Mouse (Mus musculus) bone marrow macrophage, adult 2 months (primary cell): ENCODE measurements around the gene Rtel1. TPM values are rescaled to one million over a fixed set of nuclear protein-coding genes. Genes with fewer than 3 reads are reported as not detected.

Experiments
- H3K27ac ChIP-seq: 2 replicates; pipeline ENCODE4 v1.5.1; 2012; ENCODE audit warnings: low read depth, low read length; ENCODE audit not compliant: insufficient read depth
- H3K4me1 ChIP-seq: 2 replicates; pipeline ENCODE4 v1.6.1; 2012; ENCODE audit warnings: low read length; ENCODE audit not compliant: control insufficient read depth, insufficient read depth
- H3K4me3 ChIP-seq: 2 replicates; pipeline ENCODE4 v1.5.1; 2012; ENCODE audit warnings: mild to moderate bottlenecking, low read length, moderate library complexity; ENCODE audit not compliant: insufficient read depth
- CTCF ChIP-seq: IDR thresholded peaks from 2 replicates; pipeline ENCODE4 v1.5.1; 2012; ENCODE audit warnings: low read depth, mild to moderate bottlenecking, low read length, moderate library complexity
- POLR2A ChIP-seq: IDR thresholded peaks from 2 replicates; pipeline ENCODE4 v1.6.1; 2012; ENCODE audit warnings: mild to moderate bottlenecking, low read depth, low read length, borderline replicate concordance
- polyA plus RNA-seq: library from polyadenylated mRNA; stranded (reverse); fragments of >200 nt; gene quantifications from 2 replicates; pipeline ENCODE4 v1.2.4, GENCODE M21; 2012; ENCODE audit not compliant: missing spikeins, insufficient read depth, insufficient read length

Gene Rtel1
- polyA plus RNA-seq, 1 experiment, result 17.1 TPM

DNA sequence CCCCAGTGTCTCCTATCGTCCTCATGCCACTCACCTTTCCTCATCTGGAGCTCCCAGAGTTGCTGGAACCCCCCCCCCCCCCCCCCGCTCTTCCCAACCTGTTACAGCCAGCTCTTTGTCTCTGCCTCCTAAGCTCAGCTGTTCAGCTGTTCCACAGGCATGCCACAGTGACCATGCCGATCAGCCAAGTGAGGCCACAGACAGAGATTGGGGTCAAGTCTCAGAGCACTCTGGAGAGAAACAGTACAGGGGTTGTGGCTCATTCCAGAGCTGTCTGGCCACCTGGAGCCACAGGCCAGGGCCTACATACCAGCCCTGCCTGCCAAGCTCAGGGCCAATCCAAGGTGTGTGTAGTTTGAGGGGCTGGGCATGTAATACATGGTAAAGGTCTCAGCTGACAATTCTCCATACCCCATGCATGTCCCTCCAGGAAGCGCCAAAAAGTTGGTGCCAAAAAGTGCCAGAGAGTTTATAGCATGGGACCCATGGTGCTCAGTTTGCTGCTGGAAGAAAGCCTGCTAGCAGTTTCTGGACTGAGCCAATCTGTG lies 67.2 kb downstream of the Rtel1 start:
- no peak overlapping the region for H3K4me3 ChIP-seq
- H3K4me1 ChIP-seq, result no peaks in the 10 kb centered on the region
- TF ChIP-seq POLR2A (no peak), CTCF (no peak)
- H3K27ac ChIP-seq, result no peak overlapping the region

- no peaks in the 10 kb centered on the region for H3K4me1 ChIP-seq
- no peak overlapping the region for H3K4me3 ChIP-seq
- no peak overlapping the region for H3K27ac ChIP-seq
- TF ChIP-seq POLR2A, result no peak
Observed at GRCm38 (mm10) chr2:181390136-181390870, 70.8 kb downstream of the Rtel1 start.

DNA sequence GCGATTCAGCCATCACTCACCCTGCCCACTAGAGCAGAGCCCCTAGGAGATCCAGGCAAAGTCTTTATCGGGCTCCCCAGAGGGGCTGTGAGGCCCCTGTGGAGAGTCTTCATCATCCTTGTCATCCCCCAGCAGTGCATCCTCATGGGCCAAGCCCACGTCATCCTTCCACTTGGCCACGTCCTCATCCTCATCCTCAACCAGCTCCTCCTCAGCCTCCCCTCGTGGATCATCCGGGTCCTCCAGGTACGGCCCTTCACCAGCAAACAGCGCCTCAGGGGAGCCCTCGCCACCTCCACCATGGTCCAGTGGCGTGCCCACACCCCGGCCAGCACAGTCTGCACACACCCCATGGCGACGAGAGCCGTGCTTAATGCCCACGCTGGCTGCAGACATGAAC lies 71.5 kb downstream of the Rtel1 start:
- Histone ChIP-seq H3K4me1 (no peaks in the 10 kb centered on the region), H3K27ac (no peak overlapping the region), H3K4me3 (no peak overlapping the region)
- TF ChIP-seq CTCF, result no peak
- no peak for TF ChIP-seq POLR2A

DNA sequence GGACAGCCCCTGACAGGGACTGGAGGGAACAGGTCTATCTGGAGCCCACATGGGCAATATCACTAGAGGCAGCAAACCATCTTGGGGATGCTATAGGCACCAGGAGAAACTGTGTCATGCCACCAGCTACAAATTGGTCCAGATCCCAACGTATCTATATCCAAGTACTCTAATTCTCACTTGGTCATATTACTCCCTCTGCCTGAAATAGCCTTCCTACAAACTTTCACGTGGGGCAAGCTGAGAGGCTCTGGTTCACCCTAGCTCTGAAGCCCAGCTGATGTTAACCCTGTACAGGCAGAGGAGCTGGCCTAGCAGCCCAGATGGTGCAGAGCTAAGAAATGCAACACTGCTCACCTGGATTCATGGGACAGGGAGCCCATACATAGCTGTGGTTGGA lies 72.0 kb downstream of the Rtel1 start:
- H3K4me3 ChIP-seq, result no peak overlapping the region
- no peak for TF ChIP-seq CTCF
- no peak for TF ChIP-seq POLR2A
- H3K27ac ChIP-seq, result no peak overlapping the region
- H3K4me1 ChIP-seq, result no peaks in the 10 kb centered on the region

DNA sequence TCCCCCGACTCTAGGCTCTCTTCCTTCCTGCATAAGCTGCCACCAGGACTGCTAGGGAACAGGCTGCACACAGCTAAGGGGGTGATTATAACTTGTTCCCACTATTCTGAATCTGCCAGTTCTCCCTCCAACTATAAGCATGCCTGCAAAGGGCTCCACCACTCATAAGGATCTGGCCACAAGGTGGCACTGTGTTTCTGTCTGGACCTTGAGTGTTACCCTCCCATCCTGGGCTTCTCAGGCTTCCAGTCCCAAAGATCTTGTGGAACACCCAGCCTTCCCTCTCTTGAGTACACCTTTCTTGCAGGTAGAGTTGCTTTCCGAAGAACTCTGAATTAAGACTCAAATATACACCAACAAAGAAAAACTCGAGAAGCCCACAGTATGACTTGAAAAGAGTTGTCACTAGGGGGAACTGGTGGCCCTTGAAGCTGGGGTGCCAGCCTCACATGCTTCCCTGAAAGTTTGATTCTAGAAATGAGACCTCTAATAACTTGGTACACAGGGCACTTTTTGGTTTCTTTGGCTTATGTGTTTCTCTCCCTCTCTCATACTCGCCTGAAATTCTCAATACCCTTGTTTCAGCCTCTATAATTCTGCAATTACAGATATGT lies 73.2 kb downstream of the Rtel1 start:
- no peak overlapping the region for H3K27ac ChIP-seq
- TF ChIP-seq CTCF, result peak; percentile 96
- no peak for TF ChIP-seq POLR2A
- H3K4me3 ChIP-seq, result no peak overlapping the region
- no peaks in the 10 kb centered on the region for H3K4me1 ChIP-seq

- no peaks in the 10 kb centered on the region for H3K4me1 ChIP-seq
- no peak overlapping the region for H3K27ac ChIP-seq
- H3K4me3 ChIP-seq, result no peak overlapping the region
- TF ChIP-seq CTCF (no peak), POLR2A (no peak)
Observed at GRCm38 (mm10) chr2:181394086-181394485, 74.5 kb downstream of the Rtel1 start.

DNA sequence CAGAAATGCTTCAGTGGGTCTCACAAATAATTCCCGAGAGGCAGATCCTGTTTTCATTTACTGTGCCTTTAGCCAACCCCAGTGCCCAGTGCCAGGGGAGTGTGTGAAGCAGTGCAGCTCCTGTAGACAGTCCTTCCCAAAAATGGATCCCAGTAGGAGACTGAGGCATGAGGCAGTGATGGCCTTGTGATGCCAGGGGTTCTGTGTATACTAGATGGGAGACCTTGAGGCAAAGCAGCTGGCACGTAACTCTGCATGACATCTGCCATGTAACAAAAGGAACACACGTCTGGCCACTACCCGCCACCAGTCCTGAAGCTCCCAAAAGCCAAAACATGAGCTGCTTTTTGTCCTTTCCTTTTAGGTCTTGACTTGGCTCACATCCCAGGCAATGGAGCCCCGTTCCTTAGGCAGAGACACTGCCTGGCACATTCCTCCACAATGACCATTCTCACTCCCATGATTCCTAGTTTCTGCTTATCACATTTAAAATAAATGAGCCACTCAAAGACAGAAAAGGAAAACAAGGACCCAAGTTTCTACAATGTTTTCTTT lies 77.7 kb downstream of the Rtel1 start:
- H3K4me1 ChIP-seq, result no peaks in the 10 kb centered on the region
- no peak overlapping the region for H3K27ac ChIP-seq
- no peak overlapping the region for H3K4me3 ChIP-seq
- TF ChIP-seq POLR2A (no peak), CTCF (no peak)

- Histone ChIP-seq H3K4me3 (no peak overlapping the region), H3K4me1 (no peaks in the 10 kb centered on the region), H3K27ac (no peak overlapping the region)
- no peak for TF ChIP-seq CTCF
- TF ChIP-seq POLR2A, result no peak
Observed at GRCm38 (mm10) chr2:181401497-181401896, 82.0 kb downstream of the Rtel1 start.

GRCm38 (mm10) chr2:181403722-181404121 lies 84.2 kb downstream of the Rtel1 start:
- TF ChIP-seq POLR2A (no peak), CTCF (no peak)
- Histone ChIP-seq H3K27ac (no peak overlapping the region), H3K4me1 (no peaks in the 10 kb centered on the region), H3K4me3 (no peak overlapping the region)

Other genes with a start within 250 kb of the Rtel1 start
- not detected in 2 replicates for gene Kcnq2, start 184.4 kb upstream of the Rtel1 start, polyA plus RNA-seq
- gene Eef1a2, start 162.7 kb upstream of the Rtel1 start, polyA plus RNA-seq, result 0.39 TPM in 1 of 2 replicates, not detected in the other
- gene Ppdpf, start 132.5 kb upstream of the Rtel1 start, polyA plus RNA-seq, result 46.1 and 47.5 TPM in 2 replicates
- not detected in 2 replicates for gene Ptk6, start 117.0 kb upstream of the Rtel1 start, polyA plus RNA-seq
- gene Srms, start 106.6 kb upstream of the Rtel1 start, polyA plus RNA-seq, result not detected in 2 replicates
- not detected in 2 replicates for gene Fndc11, start 99.7 kb upstream of the Rtel1 start, polyA plus RNA-seq
- 11.2 and 13.3 TPM in 2 replicates for gene Helz2, start 77.7 kb upstream of the Rtel1 start, polyA plus RNA-seq
- 11.4 and 16.4 TPM in 2 replicates for gene Gmeb2, start 31.7 kb upstream of the Rtel1 start, polyA plus RNA-seq
- gene Stmn3, start 5.2 kb upstream of the Rtel1 start, polyA plus RNA-seq, result not detected in 2 replicates
- 18.7 and 22.5 TPM in 2 replicates for gene Zgpat, start 45.2 kb downstream of the Rtel1 start, polyA plus RNA-seq
- gene Arfrp1, start 45.7 kb downstream of the Rtel1 start, polyA plus RNA-seq, result 41.3 and 47.7 TPM in 2 replicates
- 10.9 and 15.7 TPM in 2 replicates for gene Lime1, start 60.3 kb downstream of the Rtel1 start, polyA plus RNA-seq
- 0.11 and 0.55 TPM in 2 replicates for gene Zbtb46, start 139.7 kb downstream of the Rtel1 start, polyA plus RNA-seq
- not detected in 2 replicates for gene Abhd16b, start 173.5 kb downstream of the Rtel1 start, polyA plus RNA-seq
- gene Tpd52l2, start 177.4 kb downstream of the Rtel1 start, polyA plus RNA-seq, result 61.9 and 65.6 TPM in 2 replicates
- gene Dnajc5, start 200.7 kb downstream of the Rtel1 start, polyA plus RNA-seq, result 66.3 and 71.7 TPM in 2 replicates